ENCODE assay signal across 21 mouse cellular contexts in genomic region chr7:65064096-65064495, GRCm38 (mm10).
A peak's percentile ranks its signal among the peaks of the same experiment; 100 is the strongest.
DNase-seq lines count a peak whose midpoint lies in the region; TF ChIP-seq lines count a peak whose summit lies in the region.
"Had no signal": no experiment of that assay in that cellular context is flagged by ENCODE, and none has a peak within 500 bp of the region (broad histone marks: within the 10 kb centered on the region; RNA-seq: fewer than 3 reads in every experiment).

No protein-coding gene starts in this region.

- WGBS in heart, embryonic 10.5 days, result 33% methylated on average over 3 of the region's 3 CpGs

- no peak for TF ChIP-seq POLR2A in ES-Bruce4 (IDR thresholded peaks at IDR 0.05; ENCODE audit: insufficient read depth, low read length)

- no peaks in the 10 kb centered on the region for H3K36me3 ChIP-seq in heart, embryonic 10.5 days
- no peaks in the 10 kb centered on the region for H3K36me3 ChIP-seq in ES-Bruce4 (ENCODE audit: control insufficient read depth, insufficient read depth, low read length, poor library complexity, severe bottlenecking)
- H3K36me3 ChIP-seq in ES-E14 (ENCODE audit: control insufficient read depth, insufficient read depth, low read length, poor library complexity, severe bottlenecking), result no peaks in the 10 kb centered on the region
- H3K36me3 ChIP-seq: embryonic facial prominence, embryonic 10.5 days; embryonic facial prominence, embryonic 12.5 days; forebrain, embryonic 15.5 days had no signal

- peak; percentile 31 for DNase-seq in heart, embryonic 10.5 days (ENCODE audit: low spot score)
- no peak for DNase-seq in heart, postnatal 36 days
- DNase-seq in ES-E14 (ENCODE audit: low read depth, low spot score), result peak; percentile 78
- DNase-seq in ZHBTc4 (ENCODE audit: low read depth, low spot score), result peak; percentile 95
- DNase-seq in layer of hippocampus, adult 2 months (ENCODE audit: low spot score in 2 of 2), result no peak
- DNase-seq in right cerebral cortex, postnatal 4 days, result no peak
- no peak for DNase-seq in cerebellum, postnatal 25 days
- DNase-seq: adrenal gland, adult 2 months; adrenal gland, postnatal 10 days; adrenal gland, postnatal 25 days; cerebellum, adult 11 months; cerebellum, adult 18-20 months; cerebellum, adult 8-10 months; cerebellum, adult 9-11 months; cerebellum, postnatal 14 days; forebrain, postnatal 0 days had no signal

- no peak overlapping the region for H3K4me3 ChIP-seq in heart, embryonic 10.5 days
- H3K4me3 ChIP-seq in ES-Bruce4 (ENCODE audit: low read depth, low read length), result no peak overlapping the region
- peak overlapping the region in 1 of 2 experiments; percentile 22; a peak in 2 of 4 replicates for H3K4me3 ChIP-seq in ES-E14 (ENCODE audit: insufficient read depth in 1 of 2, low read depth in 1 of 2, low read length in 2 of 2, poor library complexity in 1 of 2, severe bottlenecking in 1 of 2)
- no peak overlapping the region for H3K4me3 ChIP-seq in layer of hippocampus, adult 2 months
- H3K4me3 ChIP-seq: embryonic facial prominence, embryonic 10.5 days; embryonic facial prominence, embryonic 12.5 days; forebrain, embryonic 13.5 days; forebrain, embryonic 15.5 days had no signal

- TF ChIP-seq EP300 in ES-Bruce4 (IDR thresholded peaks at IDR 0.05; ENCODE audit: insufficient read depth, low read depth, low read length), result no peak

- TF ChIP-seq CTCF in ES-Bruce4 (IDR thresholded peaks at IDR 0.05; ENCODE audit: low read depth, low read length), result no peak
- TF ChIP-seq CTCF in layer of hippocampus, adult 2 months (conservative IDR thresholded peaks at IDR 0.05), result no peak

- H3K27me3 ChIP-seq in heart, embryonic 10.5 days (ENCODE audit: insufficient read depth, poor library complexity, severe bottlenecking), result no peaks in the 10 kb centered on the region
- H3K27me3 ChIP-seq in ES-Bruce4 (ENCODE audit: control insufficient read depth, insufficient read depth, low read length, poor library complexity, severe bottlenecking), result no peaks in the 10 kb centered on the region
- H3K27me3 ChIP-seq: embryonic facial prominence, embryonic 12.5 days; forebrain, embryonic 13.5 days; forebrain, embryonic 15.5 days had no signal

- in situ Hi-C loops in ES-E14 (cut with MboI; ENCODE audit: low sequenced_read_pairs in 2 of 2, unreplicated experiment in 2 of 2), result no loop called here

- peaks cover 5% of the 10 kb centered on the region; the same call in 1 of the 2 replicates for H3K4me1 ChIP-seq in heart, embryonic 10.5 days
- H3K4me1 ChIP-seq in ES-Bruce4 (ENCODE audit: control insufficient read depth, insufficient read depth, low read length) (no peaks in the 10 kb centered on the region), ES-E14 (ENCODE audit: control insufficient read depth in 2 of 2, insufficient read depth in 2 of 2, low read length in 2 of 2, poor library complexity in 1 of 2) (peaks cover 6 to 18% of the 10 kb centered on the region in 2 experiments)
- H3K4me1 ChIP-seq: embryonic facial prominence, embryonic 12.5 days had no signal

- H3K9ac ChIP-seq in ES-Bruce4 (ENCODE audit: low read depth, poor library complexity, severe bottlenecking) (no peak overlapping the region), ES-E14 (ENCODE audit: insufficient read depth, low read depth, low read length, poor library complexity, severe bottlenecking) (peak overlapping the region; percentile 59; the same call in 1 of the 2 replicates)
- H3K9ac ChIP-seq: embryonic facial prominence, embryonic 12.5 days; forebrain, embryonic 13.5 days; forebrain, embryonic 15.5 days; forebrain, postnatal 0 days had no signal

- no peaks in the 10 kb centered on the region for H3K9me3 ChIP-seq in heart, embryonic 10.5 days
- H3K9me3 ChIP-seq in ES-Bruce4 (replicated peaks; ENCODE audit: control insufficient read depth, insufficient read depth, low read length, poor library complexity, severe bottlenecking) (no peaks in the 10 kb centered on the region), ES-E14 (ENCODE audit: control insufficient read depth, insufficient read depth, low read depth, low read length) (no peaks in the 10 kb centered on the region)
- H3K9me3 ChIP-seq: embryonic facial prominence, embryonic 10.5 days; embryonic facial prominence, embryonic 12.5 days; forebrain, embryonic 13.5 days; forebrain, embryonic 15.5 days had no signal

- intact Hi-C loops in heart, postnatal 36 days (cut with DNase I), result no loop called here

- no peak overlapping the region for H3K27ac ChIP-seq in heart, embryonic 10.5 days
- H3K27ac ChIP-seq in ES-Bruce4 (ENCODE audit: insufficient read depth, low read length) (peak overlapping the region; percentile 41; the same call in 1 of the 2 replicates), ES-E14 (ENCODE audit: insufficient read depth, low read depth, low read length, poor library complexity, severe bottlenecking) (peak overlapping the region; percentile 95)
- no peak overlapping the region for H3K27ac ChIP-seq in layer of hippocampus, adult 2 months
- H3K27ac ChIP-seq: embryonic facial prominence, embryonic 10.5 days; embryonic facial prominence, embryonic 12.5 days; forebrain, embryonic 13.5 days; forebrain, embryonic 15.5 days had no signal

TF ChIP-seq in ES-E14, 5 proteins besides CTCF, POLR2A, EP300 and RAD21:
- TF ChIP-seq HCFC1 (IDR thresholded peaks at IDR 0.05; ENCODE audit: borderline replicate concordance, insufficient read depth, low read length), result no peak
- TF ChIP-seq ZNF384 (IDR thresholded peaks at IDR 0.05; ENCODE audit: low read depth, low read length), result no peak; the same call in 1 of the 2 replicates
- TF ChIP-seq CHD2 (IDR thresholded peaks at IDR 0.05; ENCODE audit: low read depth, low read length), result no peak
- no peak for TF ChIP-seq ZC3H11A (IDR thresholded peaks at IDR 0.05; ENCODE audit: borderline replicate concordance, low read depth, low read length)
- TF ChIP-seq MAFK (IDR thresholded peaks at IDR 0.05; ENCODE audit: insufficient read depth, low read depth, low read length), result no peak

Comparison
In these comparisons a context has a peak if more than half of its experiments do, and no peak if none do; other contexts are left out.
1. DNase-seq: peak in heart, embryonic 10.5 days (single experiment), ES-E14 (single experiment) and ZHBTc4 (single experiment); none in heart, postnatal 36 days (0 of 2), layer of hippocampus, adult 2 months (0 of 2), right cerebral cortex, postnatal 4 days (single experiment) and cerebellum, postnatal 25 days (0 of 2).
2. H3K27ac ChIP-seq: peak in ES-Bruce4 (single experiment) and ES-E14 (single experiment); none in heart, embryonic 10.5 days (single experiment) and layer of hippocampus, adult 2 months (single experiment).